Mouse (Mus musculus) gastrocnemius, postnatal 4 days (tissue): ENCODE results near the gene Efr3b. TPM values are rescaled to one million over a fixed set of nuclear protein-coding genes. Genes with fewer than 3 reads are reported as not detected.
A peak's percentile ranks its signal among the peaks of the same experiment; 100 is the strongest.

Source experiments
- DNase-seq, 2 experiments: peaks; one replicate each; pipeline ENCODE4 v3.0.0; 2021 to 2022; ENCODE audit warnings: low spot score in 2 of 2, mixed read lengths in 2 of 2
- long read RNA-seq, 2 experiments: library from polyadenylated mRNA; stranded (forward); transcript quantifications; one replicate each; pipeline ENCODE4 v2.0.0; 2021
- total RNA-seq, 2 experiments: library from RNA; stranded (reverse); gene quantifications; 2 replicates each; pipeline ENCODE4 v1.2.3; 2021

The Efr3b gene
- 10 to 100 TPM; 12.2 to 13.0 TPM for total RNA-seq
- long read RNA-seq, experiment 1, full-length matches to known transcripts: 2 of 6 reads
- long read RNA-seq, experiment 1, partial matches to known transcripts: 0 of 6 reads
- long read RNA-seq, experiment 1, other reads (novel, unspliced or antisense): 4 of 6 reads
- long read RNA-seq, experiment 2, full-length matches to known transcripts: 1 of 6 reads
- long read RNA-seq, experiment 2, partial matches to known transcripts: 0 of 6 reads
- long read RNA-seq, experiment 2, other reads (novel, unspliced or antisense): 5 of 6 reads

DNA sequence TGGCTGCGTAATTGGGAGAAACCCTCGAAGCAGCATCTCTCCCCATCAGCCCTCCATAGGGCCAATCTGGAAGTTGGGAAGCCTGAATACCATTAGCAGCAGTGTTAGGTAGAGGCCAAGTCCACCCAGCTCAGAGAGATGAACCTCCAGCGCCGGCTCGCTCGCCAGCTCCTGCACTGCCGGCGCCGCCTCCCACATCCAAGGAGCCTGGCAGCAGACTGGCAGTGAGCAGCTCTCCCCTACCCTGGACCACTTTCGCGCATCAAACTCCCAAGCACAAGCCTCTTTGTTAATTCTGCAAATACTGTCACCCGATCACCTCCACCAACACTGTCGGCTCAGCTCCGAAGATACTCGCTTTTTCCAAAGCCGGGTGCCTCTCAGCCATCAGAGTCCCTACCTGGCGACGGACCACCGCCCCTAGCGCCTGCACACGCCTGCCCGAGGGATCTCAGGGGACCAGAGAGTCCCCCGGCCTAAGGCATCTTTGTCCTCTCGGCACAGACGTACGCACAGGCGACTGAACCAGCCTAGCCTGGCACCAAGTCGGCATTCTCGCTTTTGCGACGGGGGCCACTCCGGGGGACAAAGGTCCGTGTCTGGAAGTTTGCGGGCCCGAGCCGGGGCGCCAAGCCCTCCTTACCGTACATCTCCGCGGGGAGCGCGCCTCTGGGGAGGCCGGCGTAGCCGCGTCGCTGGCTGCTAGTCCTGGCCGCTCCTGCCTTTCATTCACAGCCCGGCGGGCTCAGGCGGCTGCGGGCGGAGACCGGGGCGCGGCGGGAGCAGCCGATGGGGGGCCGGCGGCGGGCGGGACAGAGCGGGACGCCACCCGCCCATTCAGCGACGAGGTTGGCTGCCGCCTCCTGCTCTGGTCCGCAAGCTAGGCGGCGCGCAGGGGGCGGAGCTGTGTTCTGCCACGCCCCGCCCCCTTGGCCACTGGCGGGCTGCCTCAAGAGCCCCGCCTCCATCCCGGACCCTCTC is at the start of gene Efr3b:
Gene Efr3b, minus strand, starts transcription at position 855 of the 981 bp plus-strand sequence.
- peak; percentile 61 to 79 for DNase-seq

DNA sequence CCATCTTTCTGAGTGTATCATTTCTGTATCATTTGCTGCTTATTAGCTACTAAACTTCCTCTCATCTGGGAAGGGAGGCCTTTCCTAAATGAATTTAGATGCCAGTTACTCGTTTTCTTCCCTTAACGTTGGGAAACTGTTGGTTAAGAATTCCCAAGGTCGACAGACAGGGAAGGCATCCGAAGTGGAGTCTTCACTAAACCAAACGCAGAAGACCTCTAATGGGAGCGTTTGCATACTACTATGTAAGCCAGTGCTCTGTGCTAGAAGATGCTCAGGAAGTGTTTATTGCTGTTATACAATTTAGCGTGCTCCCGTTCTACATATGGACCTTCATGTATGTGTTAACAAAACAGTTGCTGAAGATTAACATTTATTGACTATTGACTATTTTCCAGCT is 44.7 kb upstream of the Efr3b start:
- DNase-seq: no peak

DNA sequence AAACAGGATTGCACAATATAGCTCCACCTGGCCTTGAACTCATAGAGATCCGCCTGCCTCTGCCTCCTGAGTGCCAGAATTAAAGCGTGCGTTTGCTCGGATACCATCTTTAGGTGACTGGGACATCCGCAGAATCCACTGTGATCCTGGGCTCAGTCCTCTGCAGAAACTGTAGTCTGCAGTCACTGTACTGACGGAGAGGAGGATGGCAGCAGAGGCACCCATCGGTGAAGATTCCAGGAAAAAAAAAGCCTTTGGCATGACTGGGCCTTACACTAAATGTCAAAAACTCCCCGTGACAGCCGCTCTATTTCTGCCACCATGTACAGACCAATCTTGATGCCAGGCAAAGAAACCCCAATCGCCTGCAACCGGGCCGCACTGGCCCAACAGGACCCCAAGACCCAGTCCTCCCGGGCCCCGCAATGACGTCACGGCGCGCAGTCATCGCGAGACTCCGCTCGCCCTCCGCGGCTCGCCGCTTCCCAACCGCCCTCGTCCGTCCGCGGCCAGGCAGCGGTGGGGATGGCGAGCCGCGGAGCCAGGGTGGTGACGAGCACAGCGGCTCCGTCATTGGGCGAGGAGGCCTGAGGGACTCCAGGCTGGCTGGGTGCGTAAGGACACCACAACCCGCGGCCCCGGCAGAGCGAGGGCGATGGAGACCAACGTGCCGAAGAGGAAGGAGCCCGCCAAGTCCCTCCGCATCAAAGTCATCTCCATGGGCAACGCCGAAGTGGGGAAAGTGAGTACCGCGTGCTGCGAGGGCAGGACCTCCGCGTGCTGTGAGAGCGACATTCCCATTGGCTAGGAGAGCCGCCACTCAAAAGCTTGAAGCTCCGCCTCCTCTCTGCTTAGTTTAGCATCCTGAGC is 43.7 kb upstream of the Efr3b start, which contains the start of gene Dnajc27:
Gene Dnajc27, plus strand, starts transcription at position 452 of the 870 bp plus-strand sequence.
- peak; percentile 89 to 95 for DNase-seq

DNA sequence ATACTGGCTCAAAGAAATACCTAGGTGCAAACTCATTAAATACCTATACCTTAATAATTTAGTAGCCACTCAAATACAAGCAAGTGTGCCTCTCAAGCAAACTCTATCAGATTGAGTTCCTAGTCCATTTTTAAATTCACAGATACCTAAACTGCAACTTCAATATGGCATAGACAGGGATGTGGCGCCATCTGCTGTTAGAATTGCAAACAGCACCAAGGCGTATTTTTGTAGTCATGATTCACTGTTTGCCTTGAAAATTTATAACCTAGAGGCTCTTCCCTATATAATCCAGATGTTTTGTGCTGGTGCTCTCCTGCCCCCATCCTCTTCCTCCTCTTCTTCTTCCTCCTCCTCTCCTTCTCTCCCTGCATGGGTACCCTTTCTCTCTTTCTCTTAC is 41.6 kb upstream of the Efr3b start:
- peak; percentile 49 to 72 for DNase-seq

DNA sequence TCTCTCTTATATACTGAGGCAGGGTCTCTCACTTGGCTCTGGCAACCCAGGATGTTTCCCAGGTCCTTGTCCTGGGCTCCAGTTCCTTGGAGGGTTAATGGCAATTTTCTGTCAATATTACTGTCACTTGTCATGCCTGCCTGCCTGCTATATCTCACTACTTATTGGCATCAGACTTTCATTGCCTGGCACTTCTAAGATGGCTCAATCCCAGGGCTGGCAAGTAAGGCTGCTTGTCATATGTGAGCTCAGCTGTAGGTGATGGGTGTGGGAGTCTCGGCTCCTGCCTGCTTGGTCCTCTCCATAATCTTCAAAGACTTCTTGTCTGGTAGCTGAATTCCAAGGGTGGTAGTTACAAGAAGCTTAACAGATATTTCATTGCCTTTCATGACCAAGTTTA is 39.4 kb upstream of the Efr3b start:
- no peak for DNase-seq

DNA sequence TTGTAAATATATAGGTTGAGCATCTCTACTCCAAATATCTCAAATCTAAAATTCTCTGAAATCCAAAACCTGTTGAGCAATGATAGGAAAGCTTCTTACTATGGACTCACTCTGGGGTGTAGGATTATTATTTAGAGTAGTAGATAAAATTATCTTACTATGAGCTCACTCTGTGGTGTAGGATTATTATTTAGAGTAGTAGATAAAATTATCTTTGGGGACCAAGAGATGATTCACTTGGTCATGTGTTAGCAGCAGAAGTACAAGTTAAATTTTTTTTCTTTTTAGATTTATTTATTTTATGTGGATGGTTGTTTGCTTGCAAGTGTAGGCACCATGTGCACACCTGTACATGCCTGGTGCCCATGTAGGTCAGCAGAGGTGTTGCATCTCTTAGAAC is 37.7 kb upstream of the Efr3b start:
- DNase-seq: no peak

DNA sequence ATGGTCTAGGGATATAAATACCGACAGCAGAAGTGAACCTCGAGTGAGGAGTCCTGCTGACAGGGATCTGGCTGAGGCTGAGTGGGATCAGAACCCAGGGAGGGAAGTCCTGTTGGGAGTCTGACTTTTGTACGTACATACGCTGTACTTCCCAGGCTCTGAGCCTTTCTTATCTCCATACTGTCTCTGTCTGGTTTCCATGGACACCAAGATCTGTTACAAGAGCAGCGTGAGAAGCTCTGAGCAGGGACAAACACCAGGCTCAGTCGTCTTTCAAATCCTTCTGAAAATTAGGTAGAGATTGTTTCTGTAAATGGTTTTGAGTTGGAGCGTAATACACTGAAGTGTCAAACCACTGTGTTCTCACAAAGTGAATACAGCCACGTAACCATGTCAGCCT is 36.7 kb upstream of the Efr3b start:
- no peak for DNase-seq

DNA sequence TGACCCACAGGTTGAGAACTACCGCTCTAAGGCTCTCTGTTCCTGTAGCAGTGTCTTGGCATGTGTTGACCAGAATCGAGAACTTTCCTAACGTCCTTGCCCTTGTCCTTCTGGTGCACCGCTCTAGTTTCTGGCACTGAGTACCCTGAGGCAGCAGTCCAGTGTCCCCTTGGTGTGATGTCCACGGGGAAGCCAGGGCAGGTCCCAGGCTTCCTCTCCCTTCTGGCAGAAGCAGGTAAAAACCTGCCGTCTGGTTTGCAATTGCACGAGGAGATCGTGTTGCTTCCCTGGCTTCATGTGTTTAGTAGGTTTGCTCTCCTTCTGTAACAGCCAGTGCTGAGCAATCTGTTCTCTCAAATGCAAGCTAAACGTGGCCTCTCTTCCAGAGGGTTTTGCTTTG is 33.0 kb upstream of the Efr3b start:
- no peak for DNase-seq

DNA sequence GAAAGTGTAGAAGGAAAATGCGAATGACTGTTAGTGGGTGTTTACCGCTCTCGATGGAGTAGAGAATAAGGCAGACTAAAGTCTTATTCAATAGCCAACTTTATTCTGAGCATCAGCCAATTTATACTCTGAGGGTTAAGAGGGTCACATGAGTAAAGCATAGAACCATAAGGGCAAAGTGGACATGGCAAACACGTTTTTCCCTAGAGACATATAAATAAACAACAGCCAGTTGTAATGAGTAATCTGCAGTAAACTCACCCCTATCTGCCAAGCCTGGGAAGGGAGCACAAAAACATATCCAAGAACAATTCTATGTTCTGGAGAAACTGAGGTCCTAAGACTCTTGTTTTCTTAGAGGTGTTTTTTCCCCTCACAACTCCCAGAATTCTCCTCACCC is 29.8 kb upstream of the Efr3b start:
- no peak for DNase-seq

DNA sequence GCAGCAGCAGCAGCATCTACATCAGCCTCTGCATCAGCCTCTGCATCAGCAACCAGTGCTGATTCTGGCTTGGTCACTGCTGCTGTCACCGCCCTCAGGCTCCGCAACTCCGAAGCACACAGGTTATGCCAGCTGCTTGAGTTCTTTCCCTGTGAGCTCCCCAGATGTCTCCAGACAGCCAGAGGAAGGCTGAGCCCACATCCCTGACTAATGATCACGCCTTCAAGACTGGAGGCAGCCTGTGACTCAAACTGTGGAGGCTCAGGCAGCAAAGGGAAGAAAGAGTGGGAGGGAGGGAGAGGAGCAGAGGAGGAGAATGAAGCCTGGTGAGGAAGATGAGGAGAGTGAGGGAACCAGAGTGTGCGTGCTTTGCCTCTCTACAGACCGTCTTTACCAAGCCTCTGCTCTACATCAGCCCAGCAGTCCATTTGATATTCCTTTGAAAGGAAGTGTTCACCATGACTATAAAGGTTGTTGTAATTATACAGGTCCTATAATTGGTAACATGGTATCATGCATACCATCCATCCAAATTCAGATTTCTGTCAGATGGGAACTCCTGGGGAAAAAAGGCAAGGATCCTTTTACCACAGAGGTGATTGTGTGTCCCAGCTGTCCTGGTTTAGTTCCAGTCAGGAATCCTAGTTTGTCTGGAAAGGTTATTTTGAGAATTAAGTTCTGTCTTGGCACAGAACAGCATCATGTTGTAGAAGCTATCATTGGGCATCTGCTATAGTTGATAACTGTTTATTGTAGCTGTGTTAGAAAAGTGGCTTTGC is 28.2 kb upstream of the Efr3b start:
- no peak for DNase-seq

DNA sequence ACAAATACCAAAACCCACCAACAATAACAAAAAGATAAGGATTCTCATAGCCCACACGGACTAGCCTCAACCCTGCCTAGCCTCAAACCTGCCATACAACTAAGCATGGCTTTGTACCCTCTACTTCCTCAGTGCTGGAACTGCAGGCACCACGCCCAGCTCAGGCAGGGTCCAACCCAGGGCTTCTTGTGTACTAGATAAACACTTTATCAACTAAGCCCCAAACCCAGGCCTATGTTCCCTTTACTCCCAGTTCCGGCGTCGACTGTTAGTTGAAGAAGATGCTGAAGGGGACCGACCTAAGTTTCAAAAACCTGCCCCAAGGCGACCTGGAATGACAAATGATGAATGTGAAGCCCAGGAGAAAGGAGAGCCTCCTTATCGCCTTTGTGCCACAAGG is 27.2 kb upstream of the Efr3b start:
- DNase-seq: no peak

DNA sequence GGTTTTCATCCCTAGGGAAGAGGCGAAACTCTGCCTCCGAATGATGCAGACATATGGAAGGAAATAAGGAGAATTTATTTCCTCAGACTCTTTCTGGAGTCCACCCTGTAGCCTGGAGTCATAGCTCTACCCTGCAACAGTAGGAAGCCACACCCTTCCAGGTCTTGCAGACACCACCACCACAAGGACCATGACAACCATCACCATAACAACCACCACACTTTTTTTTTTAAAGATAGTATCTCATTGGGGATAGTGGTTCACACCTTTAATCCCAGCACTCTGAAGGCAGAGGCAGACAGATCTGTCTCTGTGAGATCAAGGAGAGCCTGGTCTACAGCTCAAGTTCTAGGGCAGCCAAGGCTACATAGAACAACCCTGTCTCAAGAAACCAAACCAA is 26.8 kb upstream of the Efr3b start:
- no peak for DNase-seq

DNA sequence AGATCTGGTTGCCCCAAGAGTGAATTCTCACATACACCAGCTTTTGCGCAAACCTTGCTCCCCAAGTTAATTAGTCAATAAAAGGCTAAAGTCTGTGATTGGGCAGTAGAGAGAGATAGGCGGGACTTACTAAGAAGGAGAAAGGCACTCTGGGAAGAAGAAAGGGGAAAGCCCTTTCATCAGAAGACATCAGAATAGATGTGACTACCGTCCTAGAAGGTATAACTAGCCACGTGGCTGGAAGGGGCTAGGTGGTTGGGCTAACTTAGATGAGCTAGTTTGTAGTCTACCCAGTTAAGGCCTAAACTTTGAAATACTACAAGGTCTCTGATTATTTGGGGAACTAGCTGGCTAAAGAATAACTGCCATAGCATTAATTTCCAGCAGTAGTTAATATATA is 21.0 kb upstream of the Efr3b start:
- DNase-seq: no peak

DNA sequence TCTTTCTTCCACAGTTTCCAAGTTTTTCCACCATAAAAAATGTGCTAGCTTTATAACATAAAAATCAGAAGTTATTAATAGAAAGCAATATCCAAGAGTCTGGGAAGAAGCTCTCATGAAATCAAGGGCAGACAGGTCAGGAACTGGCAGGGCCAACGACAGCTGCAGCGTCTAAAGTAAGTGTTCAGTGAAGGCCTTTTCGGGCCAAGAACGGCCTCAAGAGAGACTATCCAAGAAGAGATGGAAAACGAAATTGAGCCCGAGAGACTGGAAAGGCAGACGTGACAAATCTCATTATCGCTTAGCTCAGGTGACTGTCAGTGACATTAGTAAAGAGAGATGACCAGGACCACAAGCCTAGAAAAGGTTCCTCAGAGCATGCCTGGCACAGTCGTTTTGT is 19.6 kb upstream of the Efr3b start:
- no peak for DNase-seq

DNA sequence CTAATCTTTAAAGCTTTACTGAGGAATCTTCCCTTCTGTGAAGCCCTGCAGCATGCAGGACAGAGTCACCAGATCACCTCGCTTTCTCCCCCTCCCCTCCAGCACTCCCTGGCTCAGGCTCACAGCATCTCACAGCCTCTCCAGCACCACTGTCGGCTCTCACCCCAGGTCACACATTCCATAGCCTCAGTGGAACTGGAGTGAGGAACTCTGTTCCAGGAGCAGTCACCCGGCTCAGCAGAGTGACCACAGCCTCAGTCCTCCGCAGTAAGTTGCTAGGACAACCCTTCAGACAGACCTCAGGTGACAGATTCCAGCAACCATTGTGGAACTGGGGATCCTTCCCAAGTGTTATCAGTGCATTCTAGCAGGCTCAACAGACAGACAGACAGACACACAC is 16.1 kb upstream of the Efr3b start:
- no peak for DNase-seq

DNA sequence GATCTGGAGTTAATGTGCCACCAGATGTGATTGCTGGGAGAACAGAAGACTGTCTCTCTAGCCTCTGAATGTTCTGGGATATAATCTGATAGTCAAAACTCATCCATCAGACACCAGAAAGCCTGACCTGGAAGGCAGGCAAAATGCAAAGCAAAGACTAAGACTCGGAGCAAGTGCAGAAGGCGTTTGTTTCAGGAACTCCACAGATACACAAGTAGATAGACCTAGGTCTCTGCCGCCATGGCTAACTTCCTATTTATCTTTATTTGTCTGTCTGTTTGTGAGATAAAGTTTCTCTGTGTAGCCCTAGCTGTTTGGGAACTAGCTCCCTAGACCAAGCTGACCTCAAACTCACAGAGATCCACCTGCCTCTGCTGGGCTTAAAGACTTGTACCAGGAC is 14.9 kb upstream of the Efr3b start:
- DNase-seq: no peak

DNA sequence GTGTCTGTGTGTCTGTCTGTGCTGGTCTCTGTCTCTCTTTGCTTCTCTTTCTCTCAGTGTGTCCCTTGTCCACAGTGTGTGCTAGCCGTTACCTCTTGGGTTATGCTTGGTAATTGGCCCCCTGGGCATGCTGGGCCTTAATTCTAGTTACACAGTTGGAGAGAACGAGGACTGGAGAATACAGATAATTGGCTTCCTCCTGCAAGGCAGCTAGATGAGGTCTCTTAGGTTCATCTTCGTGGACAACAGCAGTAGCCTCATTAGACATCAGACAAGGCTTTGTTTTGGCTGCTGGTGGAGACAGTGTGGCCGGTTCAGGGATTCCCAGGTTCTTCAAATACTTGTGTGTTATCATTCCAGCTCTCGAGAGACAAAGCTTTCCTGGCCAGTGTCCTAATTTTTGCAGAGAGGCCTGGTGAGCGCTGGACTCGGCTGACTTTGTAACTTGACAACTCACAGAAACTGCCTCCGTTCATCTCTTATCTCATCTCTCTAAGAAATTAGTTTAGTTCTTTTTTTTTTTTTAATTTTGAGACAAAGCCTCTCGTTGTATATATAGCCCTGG is 12.2 kb upstream of the Efr3b start:
- no peak for DNase-seq

DNA sequence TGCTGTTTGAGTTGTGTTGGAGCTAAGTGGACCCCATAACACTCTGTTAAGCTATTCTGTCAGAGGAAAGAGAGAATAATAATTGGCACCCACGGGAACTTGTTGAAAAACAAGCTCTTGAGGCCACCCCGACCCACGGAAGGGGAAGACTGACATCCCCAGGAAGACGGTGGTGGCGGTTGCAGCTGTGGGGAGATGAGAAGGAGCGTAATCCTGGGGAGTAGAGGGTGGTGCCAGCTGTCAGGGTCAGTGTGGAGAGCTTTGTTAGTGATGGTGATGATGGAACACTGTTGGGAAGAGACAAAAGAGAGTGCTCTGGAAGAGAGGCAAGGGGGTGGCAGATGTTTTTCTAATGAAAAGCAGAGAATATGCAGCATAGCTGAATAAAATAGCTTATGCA is 9.3 kb upstream of the Efr3b start:
- no peak for DNase-seq

DNA sequence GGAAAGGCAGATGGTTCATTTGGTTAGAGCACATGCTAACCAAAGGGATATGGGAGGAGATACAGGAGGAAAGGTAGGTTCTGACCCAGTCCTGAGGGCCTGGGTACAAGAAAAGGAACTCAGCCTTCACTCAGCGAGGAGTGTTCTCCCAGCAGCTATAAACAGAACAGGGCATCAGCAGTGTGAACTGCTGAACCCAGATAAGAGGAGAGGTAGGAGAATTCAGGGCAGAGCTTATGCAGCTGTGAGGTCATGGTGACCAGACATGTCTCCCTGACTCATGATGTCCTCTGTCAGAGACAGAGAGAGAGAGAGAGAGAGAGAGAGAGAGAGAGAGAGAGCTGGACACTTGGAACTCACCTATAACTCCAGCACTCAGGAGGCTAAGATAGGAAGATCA is 7.3 kb upstream of the Efr3b start:
- no peak for DNase-seq

DNA sequence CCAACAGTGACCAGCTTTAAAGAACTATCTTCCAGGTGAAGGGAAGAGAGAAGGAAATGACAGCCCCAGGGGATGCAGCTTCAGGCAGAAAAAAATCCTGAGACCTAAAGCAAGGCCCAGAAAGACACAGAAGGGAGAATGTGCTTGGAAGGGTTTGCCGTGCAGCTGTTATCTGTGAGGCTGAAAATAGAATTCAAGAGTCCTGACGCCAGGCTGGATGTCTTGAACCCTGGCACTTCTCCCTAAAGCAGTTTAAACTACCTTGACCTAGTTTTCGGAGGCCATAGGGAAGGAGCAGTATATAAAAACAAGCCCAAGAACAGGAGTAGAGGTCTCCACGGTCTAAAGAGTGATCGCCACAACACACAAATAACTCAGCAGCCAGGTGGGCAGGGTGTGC is 3.7 kb upstream of the Efr3b start:
- DNase-seq: no peak
